Comparison of ENCODE assay signal across 8 mouse cellular contexts in genomic region chr3:141931372-141932092, GRCm38 (mm10).
DNase-seq lines count a peak whose midpoint lies in the region; ATAC-seq and TF ChIP-seq lines count a peak whose summit lies in the region.

No protein-coding gene starts in this region.

- no peaks in the 10 kb centered on the region for H3K27me3 ChIP-seq in heart, embryonic 14.5 days (ENCODE audit: control insufficient read depth, insufficient read depth, low read length)
- H3K27me3 ChIP-seq in embryonic facial prominence, embryonic 11.5 days (ENCODE audit: control insufficient read depth, insufficient read depth, low read length): no peaks in the 10 kb centered on the region
- no peaks in the 10 kb centered on the region for H3K27me3 ChIP-seq in intestine, embryonic 16.5 days (replicated peaks; ENCODE audit: control insufficient read depth, insufficient read depth, low read length)
- H3K27me3 ChIP-seq in midbrain, embryonic 10.5 days (ENCODE audit: low read depth, poor library complexity, severe bottlenecking): no peaks in the 10 kb centered on the region
- no peaks in the 10 kb centered on the region for H3K27me3 ChIP-seq in stomach, postnatal 0 days (ENCODE audit: control insufficient read depth, insufficient read depth, low read length)

- no peak for TF ChIP-seq EP300 in stomach, postnatal 0 days (optimal IDR thresholded peaks at IDR 0.05)

- H3K4me2 ChIP-seq in heart, embryonic 14.5 days (ENCODE audit: low read length): peak overlapping the region; percentile 58
- H3K4me2 ChIP-seq in embryonic facial prominence, embryonic 11.5 days (ENCODE audit: low read depth, low read length): peak overlapping the region; percentile 34
- H3K4me2 ChIP-seq in intestine, embryonic 16.5 days (ENCODE audit: low read depth, low read length): peak overlapping the region; percentile 35; the same call in 1 of the 2 replicates
- H3K4me2 ChIP-seq in stomach, postnatal 0 days (replicated peaks; ENCODE audit: low read depth): peak overlapping the region; percentile 18

- H3K36me3 ChIP-seq in heart, embryonic 14.5 days (ENCODE audit: control insufficient read depth, insufficient read depth, low read length): no peaks in the 10 kb centered on the region
- no peaks in the 10 kb centered on the region for H3K36me3 ChIP-seq in embryonic facial prominence, embryonic 11.5 days (replicated peaks; ENCODE audit: control insufficient read depth, insufficient read depth, low read depth, low read length)
- no peaks in the 10 kb centered on the region for H3K36me3 ChIP-seq in intestine, embryonic 16.5 days (ENCODE audit: control insufficient read depth, insufficient read depth, low read length)
- no peaks in the 10 kb centered on the region for H3K36me3 ChIP-seq in midbrain, embryonic 10.5 days
- no peaks in the 10 kb centered on the region for H3K36me3 ChIP-seq in stomach, postnatal 0 days (ENCODE audit: control insufficient read depth, insufficient read depth, low read length)

- H3K27ac ChIP-seq in heart, embryonic 14.5 days (replicated peaks in 1 of 2; ENCODE audit: control insufficient read depth in 1 of 2, insufficient read depth in 1 of 2, low read depth in 2 of 2, low read length in 2 of 2): no peak overlapping the region
- H3K27ac ChIP-seq in embryonic facial prominence, embryonic 11.5 days (replicated peaks; ENCODE audit: low read depth, low read length): peak overlapping the region; percentile 41; the same call in 1 of the 2 replicates
- no peak overlapping the region for H3K27ac ChIP-seq in intestine, embryonic 16.5 days (ENCODE audit: low read length)
- peak overlapping the region; percentile 86 for H3K27ac ChIP-seq in midbrain, embryonic 10.5 days (replicated peaks)
- no peak overlapping the region for H3K27ac ChIP-seq in stomach, postnatal 0 days (replicated peaks)

- peak overlapping the region; percentile 5 to 25; a peak in 3 of 4 replicates for H3K4me3 ChIP-seq in heart, embryonic 14.5 days (ENCODE audit: control insufficient read depth in 1 of 2, insufficient read depth in 1 of 2, low read depth in 1 of 2, low read length in 2 of 2)
- H3K4me3 ChIP-seq in embryonic facial prominence, embryonic 11.5 days (ENCODE audit: low read depth, low read length): peak overlapping the region; percentile 12; the same call in 1 of the 2 replicates
- no peak overlapping the region for H3K4me3 ChIP-seq in intestine, embryonic 16.5 days (ENCODE audit: low read length)
- H3K4me3 ChIP-seq in midbrain, embryonic 10.5 days: peak overlapping the region; percentile 48
- H3K4me3 ChIP-seq in stomach, postnatal 0 days (ENCODE audit: low read depth, low read length): 0 out of 2 replicates have a peak overlapping the region, but pooled peaks have one; percentile 4

- peak overlapping the region; percentile 61 for H3K9ac ChIP-seq in heart, embryonic 14.5 days (ENCODE audit: low read length)
- peak overlapping the region; percentile 43 for H3K9ac ChIP-seq in embryonic facial prominence, embryonic 11.5 days (replicated peaks; ENCODE audit: low read length)
- no peak overlapping the region for H3K9ac ChIP-seq in intestine, embryonic 16.5 days (ENCODE audit: low read depth, low read length)
- H3K9ac ChIP-seq in stomach, postnatal 0 days (ENCODE audit: low read length): no peak overlapping the region

- ATAC-seq in heart, embryonic 14.5 days (ENCODE audit: insufficient number of reproducible peaks, insufficient read depth, low FRiP score, low read depth): no peak
- ATAC-seq in embryonic facial prominence, embryonic 11.5 days (replicated peaks; ENCODE audit: insufficient number of reproducible peaks, low FRiP score, low TSS enrichment, low read depth): peak; percentile 77
- ATAC-seq in intestine, embryonic 16.5 days: peak; percentile 58; the same call in 1 of the 2 replicates
- ATAC-seq in stomach, postnatal 0 days (ENCODE audit: low FRiP score, low TSS enrichment): no peak

- no peaks in the 10 kb centered on the region for H3K9me3 ChIP-seq in heart, embryonic 14.5 days (ENCODE audit: control insufficient read depth, low read length)
- H3K9me3 ChIP-seq in embryonic facial prominence, embryonic 11.5 days (replicated peaks; ENCODE audit: control insufficient read depth, low read length): no peaks in the 10 kb centered on the region
- no peaks in the 10 kb centered on the region for H3K9me3 ChIP-seq in intestine, embryonic 16.5 days (ENCODE audit: control insufficient read depth, low read length)
- H3K9me3 ChIP-seq in midbrain, embryonic 10.5 days (replicated peaks): no peaks in the 10 kb centered on the region
- no peaks in the 10 kb centered on the region for H3K9me3 ChIP-seq in stomach, postnatal 0 days (ENCODE audit: control insufficient read depth, low read length)

- WGBS in heart, embryonic 14.5 days: 7% methylated on average over 10 of the region's 10 CpGs
- WGBS in embryonic facial prominence, embryonic 11.5 days: 7% methylated on average over 10 of the region's 10 CpGs
- WGBS in intestine, embryonic 16.5 days: 10% methylated on average over 10 of the region's 10 CpGs
- WGBS in midbrain, embryonic 10.5 days: under 1% methylated on average over 10 of the region's 10 CpGs
- 19% methylated on average over 10 of the region's 10 CpGs for WGBS in stomach, postnatal 0 days

- no peak for TF ChIP-seq CTCF in stomach, postnatal 0 days (IDR thresholded peaks at IDR 0.05; ENCODE audit: low read depth)

- H3K4me1 ChIP-seq in heart, embryonic 14.5 days (ENCODE audit: control insufficient read depth in 2 of 2, insufficient read depth in 2 of 2, low read length in 2 of 2): peaks cover 5 to 12% of the 10 kb centered on the region in 2 experiments
- H3K4me1 ChIP-seq in embryonic facial prominence, embryonic 11.5 days (ENCODE audit: control insufficient read depth, insufficient read depth, low read length): 0 out of 2 replicates have a peak, but pooled peaks cover 4% of the 10 kb centered on the region
- 0 out of 2 replicates have a peak, but pooled peaks cover 3% of the 10 kb centered on the region for H3K4me1 ChIP-seq in intestine, embryonic 16.5 days (ENCODE audit: control insufficient read depth, insufficient read depth, low read length)
- H3K4me1 ChIP-seq in midbrain, embryonic 10.5 days: peaks cover 69% of the 10 kb centered on the region
- H3K4me1 ChIP-seq in stomach, postnatal 0 days (replicated peaks; ENCODE audit: control insufficient read depth, insufficient read depth): no peaks in the 10 kb centered on the region; the same call in 1 of the 2 replicates

- DNase-seq in heart, adult 11 months: no peak
- peak; percentile 55 for DNase-seq in Muller cell, postnatal 12 days (ENCODE audit: inconsistent ontology term)
- DNase-seq in embryonic facial prominence, embryonic 11.5 days (ENCODE audit: low spot score): peak; percentile 63
- DNase-seq in midbrain, embryonic 10.5 days (ENCODE audit: low spot score): peak; percentile 72
- peak; percentile 19 for DNase-seq in stomach, postnatal 0 days (ENCODE audit: low spot score)
- DNase-seq in thymus, postnatal 14 days: no peak

Comparison
In these comparisons a context has a peak if more than half of its experiments do, and no peak if none do; other contexts are left out.
1. ATAC-seq: peak in embryonic facial prominence, embryonic 11.5 days (single experiment) and intestine, embryonic 16.5 days (single experiment); none in heart, embryonic 14.5 days (single experiment) and stomach, postnatal 0 days (single experiment).
2. H3K27ac ChIP-seq: peak in embryonic facial prominence, embryonic 11.5 days (single experiment) and midbrain, embryonic 10.5 days (single experiment); none in heart, embryonic 14.5 days (0 of 2), intestine, embryonic 16.5 days (single experiment) and stomach, postnatal 0 days (single experiment).
3. H3K9ac ChIP-seq: peak in heart, embryonic 14.5 days (single experiment) and embryonic facial prominence, embryonic 11.5 days (single experiment); none in intestine, embryonic 16.5 days (single experiment) and stomach, postnatal 0 days (single experiment).
4. DNase-seq: peak in Muller cell, postnatal 12 days (single experiment), embryonic facial prominence, embryonic 11.5 days (single experiment), midbrain, embryonic 10.5 days (single experiment) and stomach, postnatal 0 days (single experiment); none in heart, adult 11 months (single experiment) and thymus, postnatal 14 days (single experiment).
5. Peak in every context shown above with its lines, with median percentiles within 50 percentile points of each other: H3K4me2 ChIP-seq.